Mouse (Mus musculus): ENCODE measurements at regions not wholly inside any gene's neighbourhood (a gene's known extent, or its start where the extent isn't known, plus 50 kb on each side); places are given as distances from the start of the nearest gene placed in this dataset.

- TF ChIP-seq CTCF (conservative IDR thresholded peaks at IDR 0.05; ENCODE audit: insufficient read depth, insufficient read length, low read depth, low read length), result no peak
- no peak for TF ChIP-seq POLR2A (IDR thresholded peaks at IDR 0.05; ENCODE audit: low read depth, low read length)
Observed at GRCm38 (mm10) chr12:27724619-27725200, 382.3 kb upstream of the Sox11 start.
